Mouse (Mus musculus) cerebellum, postnatal 4 days (tissue): ENCODE data around the gene Ubqln4.
A peak's percentile ranks its signal among the peaks of the same experiment; 100 is the strongest.

Experiments used
- DNase-seq, 2 experiments: peaks; one replicate each; pipeline ENCODE4 v3.0.0; 2022; ENCODE audit warnings: low spot score in 2 of 2, mixed read lengths in 1 of 2

The Ubqln4 gene

DNA sequence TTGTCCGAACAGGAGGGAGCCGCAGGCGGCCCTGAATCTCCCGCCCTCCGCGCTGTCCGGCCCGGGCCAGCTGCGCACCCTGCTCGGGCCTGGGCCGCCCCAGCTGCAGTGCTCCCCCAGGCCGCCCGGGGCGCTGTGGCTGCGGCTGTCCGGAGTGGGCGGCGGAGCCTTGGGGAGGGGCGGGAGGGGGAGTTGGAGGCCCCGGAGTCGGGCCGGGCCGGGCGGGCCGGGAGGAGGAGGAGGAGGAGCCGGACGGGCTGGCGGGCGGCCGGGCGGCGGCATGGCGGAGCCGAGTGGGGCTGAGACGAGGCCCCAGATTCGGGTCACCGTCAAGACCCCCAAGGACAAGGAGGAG lies at the start of gene Ubqln4:
TSS of gene Ubqln4 (plus strand) at position 234 of the 355 bp plus-strand sequence.
- peak; percentile 86 to 96 for DNase-seq

DNA sequence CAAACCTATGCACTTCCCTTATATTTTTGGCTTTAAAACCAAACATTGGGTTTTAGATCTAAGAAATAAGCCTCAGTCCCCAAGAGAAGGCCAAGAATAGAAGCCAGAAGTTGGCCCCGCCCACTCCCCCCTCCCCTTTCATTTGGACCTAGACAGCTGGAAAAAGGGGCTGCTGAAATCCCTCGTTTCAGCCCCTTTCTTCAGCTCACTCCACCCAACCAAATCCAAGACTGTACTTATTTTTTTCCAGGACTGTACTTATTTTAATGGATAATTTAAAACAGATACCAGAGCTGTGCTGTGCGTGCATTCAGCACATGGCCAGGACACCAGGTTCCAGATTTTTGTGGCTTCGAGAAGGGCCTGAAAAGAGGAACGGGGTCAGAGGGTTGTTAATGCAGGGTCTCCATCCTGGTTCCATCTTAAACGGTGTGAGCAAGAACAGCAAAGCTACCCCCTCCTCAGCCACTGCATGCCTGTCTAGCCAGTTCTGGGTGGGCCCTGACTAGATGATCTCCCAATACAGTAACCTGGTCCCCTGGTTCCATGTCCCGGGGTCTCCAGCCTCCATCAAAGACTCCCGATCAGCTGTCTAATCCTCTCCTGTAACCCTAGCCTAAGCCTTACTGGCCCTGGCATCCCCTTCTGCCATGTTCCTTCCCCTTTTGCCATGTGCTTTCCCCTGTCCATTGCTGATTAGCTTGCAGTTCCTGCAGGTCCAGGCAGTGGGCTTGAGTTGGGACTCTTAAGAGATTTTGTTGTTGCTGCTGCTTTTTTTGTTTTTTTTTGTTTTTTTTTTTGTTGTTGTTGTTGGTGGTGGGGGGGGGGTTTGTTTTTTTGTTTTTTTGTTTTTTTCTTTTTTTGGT lies 49.4 kb upstream of the Ubqln4 start:
- DNase-seq: no peak

DNA sequence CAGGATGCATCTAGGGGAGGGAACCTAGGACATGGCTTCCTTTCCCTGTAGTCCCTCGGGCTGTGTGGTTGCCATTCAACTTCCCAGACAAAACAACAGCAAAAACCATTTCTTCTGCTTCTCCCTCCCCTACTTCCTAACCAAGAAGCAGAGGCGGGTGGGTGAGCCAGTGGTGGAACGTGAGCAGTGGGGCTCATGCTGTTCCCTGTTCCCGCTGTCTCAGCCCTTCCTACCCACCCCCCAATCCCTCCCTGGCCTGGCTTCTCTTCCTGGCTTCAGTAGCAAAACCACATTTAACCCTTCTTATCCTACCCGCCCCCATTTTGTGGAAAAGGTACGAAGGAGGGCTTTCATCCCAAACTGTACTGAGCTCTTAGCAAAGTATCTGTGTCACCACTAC lies 48.5 kb upstream of the Ubqln4 start:
- no peak for DNase-seq

DNA sequence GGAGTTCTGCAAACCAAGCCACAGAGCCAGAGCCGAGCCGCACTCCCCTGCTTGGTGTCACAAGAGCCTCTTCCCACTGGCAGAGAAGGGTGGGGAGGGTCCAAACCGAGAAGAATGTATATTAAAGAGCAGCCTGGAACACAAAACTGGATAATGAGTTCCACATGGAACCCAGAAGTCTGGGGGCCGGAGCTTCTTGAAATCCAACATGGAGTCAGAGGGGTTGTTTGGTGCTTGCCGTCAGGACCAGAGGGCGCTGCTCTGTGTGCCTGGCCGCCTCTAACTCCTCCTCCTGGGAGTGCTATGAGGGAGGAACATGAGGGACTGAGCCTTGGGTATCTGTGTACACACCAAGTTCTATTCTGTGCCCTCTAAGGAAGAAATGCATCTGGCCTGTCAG lies 47.8 kb upstream of the Ubqln4 start:
- no peak for DNase-seq

DNA sequence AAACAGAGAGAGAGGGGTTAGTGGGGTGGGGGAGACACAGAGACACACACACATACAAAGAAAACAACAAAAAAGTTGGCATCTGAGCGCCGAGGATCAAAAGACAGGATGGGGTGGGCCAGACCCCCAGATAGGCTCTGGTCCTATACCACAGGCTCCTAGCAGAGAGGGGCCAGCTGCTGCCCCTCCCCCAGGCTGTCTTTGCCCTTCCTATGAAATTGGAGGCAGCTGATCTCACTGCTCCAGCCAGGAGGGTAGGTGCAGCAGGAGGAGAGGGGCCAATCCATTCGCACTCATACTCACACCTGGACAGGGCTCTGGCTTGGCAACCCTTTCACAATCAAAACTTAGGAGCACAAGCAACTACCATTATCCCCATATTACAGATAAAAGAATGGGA lies 44.3 kb upstream of the Ubqln4 start:
- no peak for DNase-seq

DNA sequence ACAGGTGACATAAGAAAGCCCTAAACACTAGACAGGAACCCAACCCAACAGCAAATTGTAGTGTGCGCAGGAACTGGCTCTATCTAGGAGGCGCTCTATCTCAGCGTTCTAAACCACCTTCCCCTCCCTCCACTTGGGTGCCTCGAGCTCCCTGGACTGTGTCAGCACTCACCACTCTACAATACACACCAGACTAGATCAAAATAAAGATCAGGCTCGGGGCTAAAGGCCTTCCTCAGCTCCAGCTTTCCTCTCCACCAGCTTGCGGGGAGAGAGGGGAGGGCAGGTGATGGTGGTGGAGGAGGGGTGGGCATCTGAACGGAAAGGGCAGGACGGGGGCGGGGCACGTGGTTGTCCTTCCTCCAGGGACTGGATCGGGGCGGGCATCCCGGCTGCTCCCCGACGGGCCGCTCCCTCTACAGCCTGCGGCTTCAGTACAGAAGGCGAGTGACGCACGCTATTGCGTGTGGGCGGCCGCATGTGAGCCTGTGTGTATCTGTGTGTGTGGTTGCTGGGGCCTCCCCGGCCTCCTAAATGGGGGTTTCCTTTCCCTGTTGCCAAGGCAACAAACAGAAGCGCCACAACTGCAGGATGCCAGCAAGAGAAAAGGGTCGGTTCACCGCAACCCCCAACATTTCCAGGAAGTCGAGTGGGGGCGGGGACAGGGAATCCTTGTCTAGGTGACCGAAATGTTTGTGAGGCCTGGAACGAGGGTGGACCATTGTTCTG lies 43.7 kb upstream of the Ubqln4 start, which contains the start of gene Lmna:
TSS of gene Lmna (minus strand) at position 265 of the 729 bp plus-strand sequence.
- peak; percentile 85 to 88 for DNase-seq

DNA sequence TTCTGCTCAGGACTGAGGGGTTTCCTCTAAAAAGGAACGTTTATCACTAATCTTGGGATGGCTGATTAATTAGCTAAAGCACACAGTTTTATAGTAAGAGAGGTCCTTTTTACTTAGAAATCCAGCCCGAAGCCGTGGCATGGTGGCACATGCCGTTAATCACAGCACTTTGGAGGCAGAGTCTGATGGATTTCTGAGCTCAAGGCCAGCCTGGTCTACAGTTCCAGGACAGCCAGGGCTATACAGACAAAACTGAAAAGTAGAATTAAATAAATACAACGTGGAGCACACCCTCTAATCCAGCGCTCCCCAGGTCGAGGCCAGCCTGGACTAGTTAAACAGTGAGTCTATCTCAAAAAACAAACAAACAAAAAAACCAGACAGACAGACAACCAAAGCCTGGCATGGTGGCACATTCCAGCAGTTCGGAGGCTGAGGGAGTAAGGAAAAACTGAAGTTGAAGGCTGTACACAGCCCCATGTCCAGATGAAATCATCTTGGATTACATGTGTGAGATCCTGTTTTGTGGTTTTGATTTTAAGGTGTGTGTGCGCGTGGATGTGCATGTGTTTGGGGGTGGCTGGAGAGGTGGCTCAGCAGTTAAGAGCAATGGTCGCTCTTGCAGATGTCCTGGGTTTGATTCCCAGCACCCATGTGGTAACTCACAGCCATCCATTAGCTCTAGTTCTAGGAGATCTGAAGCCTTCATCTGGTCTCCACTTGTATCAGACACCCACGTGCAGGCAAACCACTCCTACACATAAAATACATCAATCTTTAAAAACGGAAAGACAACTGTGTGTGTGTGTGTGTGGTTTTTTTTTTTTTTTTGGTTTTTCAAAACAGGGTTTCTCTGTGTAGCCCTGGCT lies 42.9 kb upstream of the Ubqln4 start:
- no peak for DNase-seq

DNA sequence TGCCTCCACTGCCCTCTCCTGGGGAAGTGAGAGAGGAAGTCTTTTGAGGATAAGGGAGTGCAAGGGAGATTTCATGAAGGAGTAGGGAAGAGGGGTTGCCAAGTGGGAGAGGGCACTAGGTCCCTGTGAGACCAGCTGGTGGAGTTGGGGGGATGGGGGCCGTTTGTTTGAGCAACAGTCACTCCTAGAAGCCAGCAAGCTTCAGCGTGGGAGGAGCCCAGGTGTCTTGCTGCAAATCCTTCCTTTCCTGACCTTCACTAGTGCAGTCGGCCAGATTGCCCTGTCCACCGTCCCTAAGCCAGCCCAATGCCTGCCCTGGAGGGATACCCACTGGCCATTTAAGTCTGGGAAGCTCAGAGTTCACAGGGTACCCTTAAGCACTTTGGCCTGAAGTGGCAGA lies 42.0 kb upstream of the Ubqln4 start:
- no peak for DNase-seq

DNA sequence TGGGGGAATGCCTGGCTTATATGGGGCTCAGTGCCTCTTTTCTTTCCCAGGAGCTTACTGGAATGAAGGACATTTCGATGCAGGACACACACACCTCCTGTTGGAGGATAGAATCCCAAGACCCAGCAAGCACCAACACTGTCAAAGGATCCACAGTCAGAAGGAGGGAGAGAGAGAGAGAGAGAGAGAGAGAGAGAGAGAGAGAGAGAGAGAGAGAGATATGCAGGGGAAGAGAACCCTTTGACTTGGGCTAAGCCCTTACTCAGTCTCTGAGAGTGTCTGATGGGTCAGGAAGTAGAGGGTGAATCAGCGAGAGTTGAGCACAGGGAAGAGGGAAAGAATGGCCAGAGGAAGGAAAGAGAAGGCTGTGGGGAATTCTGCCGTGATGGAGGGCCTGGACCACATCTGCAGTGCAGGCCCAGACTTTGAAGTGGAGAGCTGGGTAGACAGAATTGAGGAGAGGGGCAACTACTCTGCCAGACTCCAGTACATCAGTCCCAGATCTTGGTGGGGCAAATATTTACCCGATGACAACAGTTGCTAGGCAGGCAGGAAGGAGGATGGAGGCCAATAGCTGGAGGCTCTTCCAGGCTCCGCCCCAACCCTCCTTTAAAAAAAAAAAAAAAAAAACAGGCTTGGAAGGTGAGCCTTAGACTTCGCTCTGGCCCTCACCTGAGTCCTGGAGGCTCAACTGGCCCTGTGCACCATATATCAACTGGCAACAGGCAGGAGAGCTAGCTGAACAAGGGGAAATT lies 41.2 kb upstream of the Ubqln4 start:
- DNase-seq: no peak

DNA sequence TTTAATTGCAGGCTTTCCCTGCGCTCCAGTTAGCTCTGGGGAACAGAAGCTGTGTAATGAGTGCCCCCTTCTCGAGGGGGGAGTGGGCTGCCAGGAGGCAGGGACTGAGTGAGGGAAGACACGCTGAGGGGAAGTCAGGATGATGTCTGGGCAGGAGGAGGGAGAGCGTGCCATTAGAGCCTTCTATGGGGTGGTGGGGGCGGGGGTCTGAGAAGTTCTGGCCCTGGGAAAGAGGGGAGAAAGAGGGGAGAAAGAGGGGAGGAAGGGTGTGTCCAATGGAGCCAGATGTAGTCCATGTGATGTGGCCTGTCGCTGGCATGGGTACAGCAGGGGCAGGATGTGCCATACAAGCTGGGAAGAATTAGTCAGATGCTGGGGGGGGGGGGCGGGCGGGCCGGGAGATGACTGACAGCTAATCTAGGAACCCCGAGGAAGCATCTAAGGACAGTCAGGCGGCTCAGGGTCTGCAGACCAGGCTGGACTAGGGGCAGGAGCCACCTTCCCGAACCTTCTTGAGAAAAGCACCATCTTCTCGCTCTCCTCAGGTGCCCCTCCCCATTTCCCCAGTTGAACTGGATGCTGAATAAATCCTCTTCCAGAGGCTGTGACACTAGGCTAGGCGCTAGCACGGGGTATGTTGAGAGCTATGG lies 40.5 kb upstream of the Ubqln4 start:
- DNase-seq: no peak

DNA sequence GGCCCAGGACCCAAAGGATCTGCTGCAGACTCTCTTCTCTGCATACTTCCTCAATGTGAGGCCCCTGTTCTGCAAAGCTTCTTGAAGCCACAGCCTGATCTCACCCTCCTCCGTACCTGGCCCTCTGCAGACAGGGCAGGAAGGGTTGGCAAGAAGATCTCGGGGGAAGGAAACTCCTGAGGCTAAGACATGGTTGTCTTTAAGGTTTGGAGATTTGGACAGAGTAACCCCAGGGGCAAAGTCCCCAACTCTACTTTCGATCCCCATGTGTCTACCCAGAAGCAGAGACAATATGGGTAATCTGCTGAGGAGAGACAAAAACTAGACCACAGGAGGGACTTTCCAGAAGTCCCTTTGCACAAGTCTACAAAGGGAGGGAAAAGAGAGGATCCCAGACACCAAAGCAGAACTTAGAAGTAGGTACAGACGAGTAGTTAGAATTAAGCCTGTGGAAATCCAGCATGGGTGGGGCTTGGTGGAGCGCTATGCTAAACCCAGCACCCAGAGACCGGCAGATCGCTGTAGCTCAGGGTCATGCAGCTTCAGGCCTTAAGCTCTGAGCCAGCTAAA lies 39.9 kb upstream of the Ubqln4 start:
- no peak for DNase-seq

DNA sequence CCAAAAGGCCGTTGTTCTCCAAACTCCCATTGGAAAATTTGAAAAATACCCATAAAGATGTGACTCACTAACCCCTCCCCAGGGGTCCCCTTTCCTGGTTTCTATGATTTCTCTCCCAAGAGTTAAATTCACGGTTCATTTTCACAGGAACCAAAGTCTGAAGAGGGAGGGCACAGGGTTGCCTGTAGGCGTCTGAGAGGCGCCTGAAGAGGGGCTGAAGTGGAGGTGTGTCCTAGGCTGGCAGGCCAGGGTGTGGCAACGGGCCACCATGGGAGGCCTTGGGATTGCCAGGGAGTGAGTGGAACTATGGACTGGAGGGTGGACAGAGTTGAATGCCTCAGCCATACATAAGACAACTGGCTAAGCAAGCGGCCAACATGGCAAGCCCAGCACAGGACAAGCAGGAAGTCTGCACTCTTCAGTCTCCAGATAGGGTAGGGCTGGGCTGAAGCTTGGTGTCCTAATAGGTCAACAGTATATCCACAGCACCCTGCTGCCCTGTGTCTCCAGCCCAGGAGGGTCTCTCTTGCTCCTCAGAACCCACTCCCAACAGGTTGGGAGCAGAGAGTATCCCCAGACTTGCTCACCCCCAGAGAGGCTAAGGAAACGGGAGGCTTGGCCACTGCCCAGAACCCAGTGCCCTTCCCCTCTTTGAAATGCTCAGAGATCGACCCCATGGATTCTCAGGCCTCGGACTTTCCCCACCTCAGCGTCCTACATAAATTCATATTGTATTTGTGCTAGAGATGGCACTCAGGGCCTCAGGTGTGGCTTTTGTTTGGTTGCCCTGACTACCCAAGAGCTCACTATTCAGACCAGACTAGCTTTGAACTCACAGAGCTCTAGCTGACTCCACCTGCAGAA lies 39.1 kb upstream of the Ubqln4 start:
- no peak for DNase-seq

DNA sequence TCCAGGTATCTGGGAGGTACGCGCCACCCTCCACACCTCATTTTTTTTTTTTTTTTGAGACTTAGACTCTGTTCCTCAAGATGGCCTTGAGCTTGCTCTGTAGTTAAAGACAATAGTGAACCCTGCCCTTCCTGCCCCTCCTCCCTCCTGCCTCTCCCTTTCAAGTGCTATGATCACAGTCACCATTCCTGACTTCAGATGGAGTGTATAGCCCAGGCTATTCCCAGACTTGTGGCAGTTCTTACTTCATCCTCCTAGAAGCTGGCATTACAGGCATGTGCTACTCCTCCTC lies 38.5 kb upstream of the Ubqln4 start:
- no peak for DNase-seq

DNA sequence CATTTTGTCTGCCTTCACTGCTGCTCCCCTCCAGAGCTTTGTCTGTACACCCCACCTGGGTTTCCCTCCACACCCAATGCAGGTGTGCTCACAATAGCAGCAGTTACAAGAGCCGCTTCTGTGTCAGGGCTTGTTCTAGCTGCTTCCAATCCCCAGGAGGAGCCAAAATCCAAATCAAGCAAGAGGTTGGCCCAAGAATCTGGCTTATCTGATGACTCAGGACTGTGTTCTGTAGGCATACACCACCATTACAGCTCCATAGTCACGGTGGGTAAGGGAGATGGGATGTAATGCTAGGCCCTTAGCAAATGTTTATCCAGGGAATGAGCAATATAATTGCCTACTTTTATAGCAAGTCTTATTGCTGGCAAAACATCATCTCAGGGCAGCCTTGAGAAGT lies 37.2 kb upstream of the Ubqln4 start:
- DNase-seq: no peak

DNA sequence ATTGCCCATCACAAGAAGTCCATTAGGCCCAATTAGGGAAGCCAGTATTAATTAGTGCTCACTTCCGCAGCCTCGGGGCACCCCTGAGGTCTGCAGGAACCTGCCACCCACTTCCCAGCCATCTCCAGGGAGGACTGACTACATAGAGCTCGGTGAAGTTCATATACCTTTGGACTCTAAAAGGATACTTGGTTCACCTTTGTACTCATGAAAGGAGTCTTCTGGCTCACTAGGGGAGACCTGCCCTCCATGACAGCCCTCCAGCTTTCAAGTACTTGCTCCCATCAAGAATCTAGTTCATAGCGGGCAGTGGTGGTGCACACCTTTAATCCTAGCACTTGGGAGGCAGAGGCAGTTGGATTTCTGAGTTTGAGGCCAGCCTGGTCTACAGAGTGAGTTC lies 35.1 kb upstream of the Ubqln4 start:
- no peak for DNase-seq

DNA sequence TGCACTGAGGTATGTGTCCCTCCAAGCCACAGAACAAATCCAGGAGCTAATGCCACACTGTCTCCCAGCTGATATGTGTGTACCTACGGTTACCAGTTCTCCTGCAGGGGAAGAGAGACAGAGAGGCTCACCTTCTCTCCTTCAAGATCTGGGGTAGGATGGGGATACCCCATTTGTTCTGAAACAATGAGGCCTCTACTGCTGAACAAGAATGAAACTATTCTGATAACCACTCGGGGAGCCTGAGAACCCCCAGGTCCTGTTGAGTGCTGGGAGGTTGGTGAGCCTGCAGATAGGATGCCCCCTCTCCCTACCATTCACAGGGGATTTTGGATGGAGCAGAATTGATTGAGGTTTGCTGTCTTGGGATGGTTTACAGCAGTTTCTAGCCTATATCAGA lies 33.5 kb upstream of the Ubqln4 start:
- DNase-seq: no peak

DNA sequence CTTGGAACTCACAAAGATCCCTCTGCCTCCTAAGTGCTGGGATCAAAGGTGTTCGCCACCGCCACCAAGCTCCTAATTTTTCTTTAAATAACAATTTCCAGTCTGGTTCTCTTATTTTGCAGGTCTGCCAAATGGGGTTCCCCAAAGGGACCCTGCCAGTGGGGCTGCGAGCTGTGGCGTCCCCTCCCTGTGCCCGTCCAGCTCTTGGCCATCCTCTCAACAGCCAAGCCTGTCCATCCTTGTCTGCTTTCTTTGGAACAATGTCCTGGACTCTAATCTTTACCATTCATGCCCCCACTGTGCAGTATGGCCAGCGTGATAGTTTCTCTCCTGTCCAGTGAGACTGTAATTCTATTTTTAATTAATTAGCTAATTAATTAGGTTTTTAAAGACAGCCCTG lies 32.4 kb upstream of the Ubqln4 start:
- DNase-seq: no peak

DNA sequence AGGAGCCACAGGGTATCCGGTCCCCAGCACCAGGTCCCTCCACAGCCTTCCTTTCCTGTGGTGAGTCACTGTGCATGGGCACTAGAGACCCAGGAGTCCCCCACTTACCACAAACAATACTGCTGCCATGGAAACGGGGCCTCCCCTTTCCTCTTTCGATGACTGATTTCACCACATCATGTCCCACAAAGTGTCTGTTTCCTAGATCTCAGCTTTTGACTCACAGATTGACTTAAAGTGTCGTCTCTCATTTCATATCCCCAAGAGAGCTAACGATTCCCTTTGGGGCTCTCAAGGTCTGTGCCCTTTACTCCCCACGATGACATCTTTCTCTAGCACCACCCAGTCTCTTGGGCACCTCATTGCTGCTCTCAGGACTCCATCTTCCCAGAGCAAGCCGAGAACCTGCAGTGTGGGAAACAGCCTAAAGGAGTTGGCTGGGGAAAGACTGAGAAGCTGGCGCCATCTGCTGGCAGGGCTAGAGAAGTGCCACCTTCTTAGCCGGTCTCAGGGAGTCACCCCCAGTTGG lies 31.7 kb upstream of the Ubqln4 start:
- peak in 1 of 2 experiments; percentile 62 for DNase-seq

DNA sequence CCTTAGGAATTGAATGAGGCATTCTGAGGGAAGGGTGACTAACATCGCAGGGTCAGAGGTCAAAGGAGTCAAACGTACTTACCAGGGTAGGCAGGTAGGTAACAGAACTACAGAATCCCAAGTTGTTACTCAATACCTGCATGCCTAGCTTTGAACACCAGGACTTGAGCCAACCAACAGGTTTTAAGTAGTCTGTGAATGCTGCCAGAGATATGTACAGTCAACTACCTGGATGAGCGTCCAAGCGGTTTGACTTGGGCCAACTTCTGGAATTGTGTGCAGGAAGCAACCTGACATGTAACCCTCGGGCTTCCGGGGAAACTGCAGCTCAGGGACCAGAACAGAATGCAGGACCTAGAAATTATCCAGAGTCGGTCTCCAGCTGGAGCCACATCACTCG lies 30.5 kb upstream of the Ubqln4 start:
- no peak for DNase-seq

DNA sequence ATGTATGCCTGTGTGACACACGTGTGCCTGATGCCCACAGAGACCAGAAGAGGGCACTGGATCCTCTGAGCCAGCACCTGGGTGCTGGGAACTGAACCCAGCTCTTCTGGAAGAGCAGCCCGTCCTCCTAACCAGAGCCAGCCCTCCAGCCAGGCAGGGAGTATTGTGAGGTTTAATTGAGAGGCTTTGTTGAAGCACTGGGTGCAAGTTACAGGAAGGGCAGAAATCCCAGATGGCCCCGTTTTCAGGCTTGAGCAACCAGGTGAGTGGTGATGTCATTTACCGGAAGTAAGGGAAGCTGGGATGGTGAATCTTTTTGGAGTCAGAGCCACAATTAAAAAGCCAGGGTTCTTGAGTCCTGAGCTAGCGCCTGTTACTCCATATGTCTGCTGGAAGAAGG lies 28.5 kb upstream of the Ubqln4 start:
- no peak for DNase-seq
